Mouse (Mus musculus) hindbrain, embryonic 10.5 days (tissue): ENCODE measurements around the gene Pole4. TPM values are rescaled to one million over a fixed set of nuclear protein-coding genes. Genes with fewer than 3 reads are reported as not detected.
"Not testable (repeated sequence)": the region's sequence is repeated elsewhere in the genome, so short reads cannot be mapped to it uniquely, and the experiment has no call there.

Source experiments
- DNase-seq: peaks from one replicate; pipeline ENCODE4 v3.0.0-alpha.2; 2017; ENCODE audit warnings: low spot score
- H3K27ac ChIP-seq: fragments of 300-500 bp; sonication (generic); 2 replicates; pipeline ENCODE4 v1.5.1; 2016; ENCODE audit warnings: mild to moderate bottlenecking, moderate library complexity
- H3K27me3 ChIP-seq: fragments of 300-500 bp; sonication (generic); 2 replicates; pipeline ENCODE4 v1.6.1; 2016; ENCODE audit warnings: mild to moderate bottlenecking; ENCODE audit not compliant: poor library complexity, insufficient read depth, severe bottlenecking
- H3K36me3 ChIP-seq: fragments of 300-500 bp; sonication (generic); 2 replicates; pipeline ENCODE4 v1.6.1; 2016; ENCODE audit warnings: mild to moderate bottlenecking, moderate library complexity
- H3K4me1 ChIP-seq: fragments of 300-500 bp; sonication (generic); replicated peaks from 2 replicates; pipeline ENCODE4 v1.6.1; 2016; ENCODE audit warnings: mild to moderate bottlenecking
- H3K4me3 ChIP-seq: fragments of 300-500 bp; sonication (generic); 2 replicates; pipeline ENCODE4 v1.5.1; 2016; ENCODE audit warnings: mild to moderate bottlenecking, moderate library complexity
- H3K9me3 ChIP-seq: fragments of 300-500 bp; sonication (generic); 2 replicates; pipeline ENCODE4 v1.6.1; 2016; ENCODE audit warnings: mild to moderate bottlenecking, moderate library complexity
- WGBS: fragments of 180-500 bp; shearing (Covaris S2); methylation state at CpG from one replicate; pipeline ENCODE4 v1.1.7; 2016; 5-methylcytosine and 5-hydroxymethylcytosine counted together
- polyA plus RNA-seq: library from polyadenylated mRNA; unstranded; fragments of >200 nt; fragmentation: Nextera tagmentation; extraction: Ambion mirVana; gene quantifications from 2 replicates; pipeline ENCODE4 v1.2.1, GENCODE M21; 2016

Gene Pole4
- polyA plus RNA-seq, 1 experiment from 2014 or later = 87.5 TPM

DNA sequence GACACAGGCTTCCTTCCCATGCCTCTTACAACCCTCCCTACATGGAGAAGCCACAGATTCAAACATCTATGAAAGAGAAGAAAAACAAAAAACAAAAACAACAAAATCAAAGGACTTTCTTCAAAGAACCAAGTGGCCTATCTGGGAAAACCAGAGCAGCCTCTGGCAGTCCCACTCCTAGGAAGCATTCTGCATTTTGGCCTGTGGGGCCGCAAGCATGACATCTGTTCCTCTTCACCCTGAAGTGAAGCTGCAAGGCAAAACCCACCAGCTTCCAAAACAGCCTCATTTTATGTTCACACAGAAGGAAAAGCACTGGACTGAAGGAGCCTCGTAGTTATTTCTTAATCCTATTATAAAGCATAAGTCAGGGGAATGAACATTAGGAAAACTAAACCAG is 56.1 kb downstream of the Pole4 start:
- no peak for DNase-seq
- Histone ChIP-seq H3K9me3 (no peaks in the 10 kb centered on the region), H3K4me3 (no peak overlapping the region), H3K27ac (no peak overlapping the region), H3K36me3 (peaks cover 34% of the 10 kb centered on the region), H3K4me1 (peaks cover 18% of the 10 kb centered on the region; the same call in 1 of the 2 replicates), H3K27me3 (no peaks in the 10 kb centered on the region)
- 88% methylated on average over 2 of the region's 2 CpGs for WGBS

DNA sequence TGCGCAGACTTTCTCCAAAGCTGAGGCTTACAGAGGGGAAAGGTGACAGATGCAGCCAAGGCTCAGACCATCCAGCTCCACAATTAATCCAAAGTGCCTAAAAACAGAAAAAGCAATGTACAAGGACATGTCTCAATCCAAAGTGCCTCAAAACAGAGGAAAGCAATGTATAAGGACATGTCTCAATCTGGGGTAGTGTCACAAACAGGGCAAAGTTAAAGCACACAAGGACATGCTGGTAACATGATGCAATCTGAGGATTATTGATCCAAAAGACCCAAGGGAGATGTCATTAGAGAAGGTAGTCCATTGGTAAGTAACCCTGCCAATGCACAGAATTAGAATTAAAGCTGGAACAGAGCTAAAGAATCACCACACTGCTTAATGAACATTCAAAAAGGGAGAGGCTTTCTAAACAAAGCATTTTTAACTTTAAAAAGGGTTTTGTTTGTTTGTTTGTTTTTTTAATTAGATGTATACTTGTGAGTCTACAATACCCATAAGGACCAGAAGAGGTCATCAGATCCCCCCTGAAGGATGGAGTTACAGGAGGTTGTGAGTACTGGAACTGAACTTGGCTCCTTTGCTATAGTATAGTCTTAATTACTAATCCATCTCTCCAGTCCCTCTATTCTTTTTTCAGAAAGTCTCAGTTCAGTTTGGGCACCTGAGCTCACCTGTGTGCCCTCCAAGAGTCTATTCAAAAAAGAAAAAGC is 57.1 kb downstream of the Pole4 start:
- Histone ChIP-seq H3K27me3 (no peaks in the 10 kb centered on the region), H3K4me3 (no peak overlapping the region), H3K4me1 (peaks cover 18% of the 10 kb centered on the region; the same call in 1 of the 2 replicates), H3K9me3 (no peaks in the 10 kb centered on the region), H3K27ac (no peak overlapping the region), H3K36me3 (peaks cover 34% of the 10 kb centered on the region)
- no peak for DNase-seq
- 91% methylated on average over 1 of the region's 1 CpGs for WGBS

GRCm38 (mm10) chr6:82647001-82647400 is 58.2 kb downstream of the Pole4 start:
- Histone ChIP-seq H3K4me3 (no peak overlapping the region), H3K4me1 (peaks cover 11% of the 10 kb centered on the region; the same call in 1 of the 2 replicates), H3K36me3 (peaks cover 34% of the 10 kb centered on the region), H3K27me3 (no peaks in the 10 kb centered on the region), H3K9me3 (no peaks in the 10 kb centered on the region), H3K27ac (no peak overlapping the region)
- WGBS = 97% methylated on average over 1 of the region's 1 CpGs
- no peak for DNase-seq

DNA sequence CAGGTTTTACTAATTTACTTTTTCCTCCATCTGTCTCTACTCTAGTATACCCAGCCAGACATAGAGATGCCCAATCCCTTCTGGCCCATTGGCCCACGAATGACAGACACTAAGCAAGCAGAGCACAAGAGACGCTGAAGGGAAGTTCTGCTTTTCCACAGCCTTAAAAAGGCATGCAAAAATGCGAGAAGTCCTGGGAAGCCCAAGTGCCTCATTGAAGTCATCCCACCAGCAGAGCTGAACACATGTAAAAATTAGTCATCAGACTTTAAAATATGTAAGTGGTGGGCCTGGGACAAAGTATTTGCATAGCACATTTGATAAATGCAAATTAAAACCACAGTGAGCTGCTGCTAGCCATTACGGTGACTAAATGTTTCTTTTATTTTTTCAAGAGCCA is 65.1 kb downstream of the Pole4 start:
- Histone ChIP-seq H3K27ac (no peak overlapping the region), H3K27me3 (no peaks in the 10 kb centered on the region), H3K36me3 (no peaks in the 10 kb centered on the region), H3K4me1 (no peaks in the 10 kb centered on the region), H3K4me3 (no peak overlapping the region), H3K9me3 (no peaks in the 10 kb centered on the region)
- 86% methylated on average over 4 of the region's 4 CpGs for WGBS
- no peak for DNase-seq

GRCm38 (mm10) chr6:82625331-82625730 is 79.8 kb downstream of the Pole4 start:
- not testable (repeated sequence) for H3K4me3 ChIP-seq, H3K36me3 ChIP-seq, H3K27ac ChIP-seq, H3K4me1 ChIP-seq, H3K9me3 ChIP-seq, DNase-seq, H3K27me3 ChIP-seq
- WGBS = 96% methylated on average over 7 of the region's 8 CpGs

DNA sequence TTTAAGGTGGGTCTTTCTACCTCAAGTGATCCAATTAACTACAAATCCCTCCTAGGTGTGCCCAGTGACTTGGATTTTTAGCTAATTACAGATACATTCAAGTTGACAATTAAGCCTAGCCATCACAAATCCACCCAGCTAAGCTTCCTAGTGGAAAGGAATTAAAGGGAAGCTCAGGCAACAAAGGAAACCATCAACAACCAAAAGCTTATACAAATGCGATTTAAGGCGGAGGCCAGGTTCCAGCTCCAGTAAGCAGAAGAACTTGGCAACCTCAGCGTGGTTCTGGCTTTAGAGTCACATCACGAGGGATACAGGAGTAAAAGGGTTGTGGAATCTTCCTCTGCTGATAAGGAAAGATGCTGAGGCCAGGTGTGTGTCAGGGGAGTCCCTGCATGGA is 92.0 kb downstream of the Pole4 start:
- Histone ChIP-seq H3K27me3 (no peaks in the 10 kb centered on the region), H3K36me3 (no peaks in the 10 kb centered on the region), H3K4me1 (no peaks in the 10 kb centered on the region; the same call in 1 of the 2 replicates), H3K4me3 (no peak overlapping the region), H3K27ac (no peak overlapping the region), H3K9me3 (peaks cover 8% of the 10 kb centered on the region; the same call in 1 of the 2 replicates)
- 69% methylated on average over 4 of the region's 4 CpGs for WGBS
- DNase-seq = no peak

GRCm38 (mm10) chr6:82611049-82611448 is 94.1 kb downstream of the Pole4 start:
- Histone ChIP-seq H3K4me1 (no peaks in the 10 kb centered on the region; the same call in 1 of the 2 replicates), H3K36me3 (no peaks in the 10 kb centered on the region), H3K9me3 (no peaks in the 10 kb centered on the region), H3K4me3 (no peak overlapping the region), H3K27me3 (no peaks in the 10 kb centered on the region), H3K27ac (no peak overlapping the region)
- WGBS = 86% methylated on average over 9 of the region's 9 CpGs
- DNase-seq = no peak

DNA sequence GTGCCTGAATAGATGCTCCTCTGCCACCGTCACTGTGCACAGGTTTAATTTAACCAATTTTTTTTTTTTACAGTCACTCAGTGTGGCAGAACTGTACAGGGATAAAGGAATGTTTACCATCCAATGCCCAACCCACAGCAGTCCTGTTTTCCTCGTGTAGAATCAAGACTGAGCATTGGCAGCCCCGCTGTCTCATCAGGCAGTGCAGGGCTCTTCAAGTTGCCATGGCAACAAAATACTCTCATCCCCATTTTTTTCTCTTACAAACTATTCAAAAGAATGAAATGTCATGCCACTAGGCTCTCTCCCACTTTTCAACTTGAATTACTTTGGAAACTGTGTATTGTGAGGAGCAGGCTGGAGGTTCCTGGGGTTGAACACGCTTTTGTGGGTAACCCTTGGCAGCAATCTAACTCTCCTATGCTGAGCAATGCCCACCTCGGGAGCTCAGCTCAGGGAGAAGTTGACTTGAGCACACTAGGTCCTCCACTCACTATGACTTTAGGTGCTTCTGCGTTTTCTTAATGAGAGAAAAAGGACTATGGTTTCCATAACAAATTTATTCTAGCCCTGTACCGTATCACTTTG is 95.7 kb downstream of the Pole4 start:
- Histone ChIP-seq H3K36me3 (no peaks in the 10 kb centered on the region), H3K9me3 (no peaks in the 10 kb centered on the region), H3K27ac (no peak overlapping the region), H3K4me1 (peaks cover 5% of the 10 kb centered on the region; the same call in 1 of the 2 replicates), H3K4me3 (no peak overlapping the region), H3K27me3 (no peaks in the 10 kb centered on the region)
- 70% methylated on average over 7 of the region's 7 CpGs for WGBS
- no peak for DNase-seq

- DNase-seq = no peak
- Histone ChIP-seq H3K4me3 (no peak overlapping the region), H3K36me3 (no peaks in the 10 kb centered on the region), H3K4me1 (peaks cover 5% of the 10 kb centered on the region; the same call in 1 of the 2 replicates), H3K27me3 (no peaks in the 10 kb centered on the region), H3K27ac (no peak overlapping the region), H3K9me3 (no peaks in the 10 kb centered on the region)
- WGBS = 95% methylated on average over 4 of the region's 4 CpGs
These were observed 96.4 kb downstream of the Pole4 start for GRCm38 (mm10) chr6:82608756-82609155.

- Histone ChIP-seq H3K36me3 (no peaks in the 10 kb centered on the region), H3K27ac (no peak overlapping the region), H3K4me1 (peaks cover 5% of the 10 kb centered on the region; the same call in 1 of the 2 replicates), H3K27me3 (no peaks in the 10 kb centered on the region), H3K4me3 (no peak overlapping the region), H3K9me3 (peaks cover 5% of the 10 kb centered on the region; the same call in 1 of the 2 replicates)
- 82% methylated on average over 8 of the region's 8 CpGs for WGBS
- no peak for DNase-seq
These were observed 100.4 kb downstream of the Pole4 start for GRCm38 (mm10) chr6:82604791-82605190.

- peaks cover 5% of the 10 kb centered on the region; the same call in 1 of the 2 replicates for H3K4me1 ChIP-seq
- no peaks in the 10 kb centered on the region for H3K36me3 ChIP-seq
- H3K9me3 ChIP-seq = peaks cover 5% of the 10 kb centered on the region; the same call in 1 of the 2 replicates
- H3K27ac ChIP-seq = no peak overlapping the region
- no peaks in the 10 kb centered on the region for H3K27me3 ChIP-seq
- WGBS = 56% methylated on average over 2 of the region's 2 CpGs
- no peak overlapping the region for H3K4me3 ChIP-seq
- peak; percentile 44 for DNase-seq
These were observed 101.5 kb downstream of the Pole4 start for GRCm38 (mm10) chr6:82603665-82604064.

- Histone ChIP-seq H3K9me3 (peaks cover 5% of the 10 kb centered on the region; the same call in 1 of the 2 replicates), H3K27me3 (no peaks in the 10 kb centered on the region), H3K36me3 (no peaks in the 10 kb centered on the region), H3K4me1 (peaks cover 5% of the 10 kb centered on the region; the same call in 1 of the 2 replicates), H3K27ac (no peak overlapping the region), H3K4me3 (no peak overlapping the region)
- WGBS = 89% methylated on average over 9 of the region's 9 CpGs
- no peak for DNase-seq
These were observed 101.9 kb downstream of the Pole4 start for GRCm38 (mm10) chr6:82603228-82603627.

DNA sequence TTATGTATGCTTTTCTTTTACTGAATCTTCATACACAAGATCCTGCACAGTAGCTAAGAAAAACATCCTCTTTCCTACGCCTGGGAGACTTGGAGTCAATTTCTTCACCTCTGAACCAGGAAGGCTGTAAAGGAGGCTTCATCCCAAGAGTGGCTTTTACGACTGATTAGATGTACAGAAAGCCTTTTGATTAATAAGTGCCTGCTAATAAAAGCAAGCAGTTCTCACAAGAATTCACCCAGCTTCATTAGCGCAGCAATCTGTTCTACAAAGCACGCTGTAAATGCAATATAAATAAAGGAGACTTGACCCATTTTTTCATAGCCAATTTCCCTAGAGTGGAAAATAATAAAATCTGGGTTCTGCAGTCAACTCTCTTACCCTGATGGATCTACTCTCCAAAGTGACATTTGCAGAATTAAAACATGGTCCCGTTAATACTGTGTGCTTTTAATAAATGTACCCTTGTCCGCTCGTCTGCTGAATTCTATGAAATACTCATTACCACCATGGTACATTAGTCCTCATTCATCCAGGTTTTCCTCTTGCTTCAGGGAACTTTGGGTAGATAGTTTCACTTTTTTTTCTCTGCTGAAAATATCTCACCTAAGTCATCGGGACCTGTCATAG is 109.6 kb downstream of the Pole4 start:
- Histone ChIP-seq H3K9me3 (no peaks in the 10 kb centered on the region; the same call in 1 of the 2 replicates), H3K27ac (no peak overlapping the region), H3K36me3 (no peaks in the 10 kb centered on the region), H3K4me3 (no peak overlapping the region), H3K4me1 (no peaks in the 10 kb centered on the region), H3K27me3 (no peaks in the 10 kb centered on the region)
- no peak for DNase-seq
- 86% methylated on average over 8 of the region's 8 CpGs for WGBS
